Mouse (Mus musculus) intestine, embryonic 14.5 days (tissue): Measurements from ENCODE around the gene Pak1. TPM values are rescaled to one million over a fixed set of nuclear protein-coding genes. Genes with fewer than 3 reads are reported as not detected.

Experiments used
- ATAC-seq: fragments of 200-750 bp; cut with Nextera tagmentation; replicated peaks from 2 replicates; pipeline ENCODE4 v1.8.0; 2017; ENCODE audit warnings: low read depth, moderate number of reproducible peaks, moderate TSS enrichment, moderate library complexity; ENCODE audit not compliant: low FRiP score, low TSS enrichment
- DNase-seq: peaks from one replicate; pipeline ENCODE4 v3.0.0-alpha.2; 2018; ENCODE audit warnings: low spot score
- H3K27ac ChIP-seq: fragments of 300-500 bp; sonication (generic); 2 replicates; pipeline ENCODE4 v1.5.1; 2014; ENCODE audit warnings: low read depth, mild to moderate bottlenecking, control low read depth
- H3K27me3 ChIP-seq: fragments of 300-500 bp; sonication (generic); replicated peaks from 2 replicates; pipeline ENCODE4 v1.6.1; 2014; ENCODE audit warnings: low read length, control low read depth; ENCODE audit not compliant: control insufficient read depth, insufficient read depth
- H3K36me3 ChIP-seq: fragments of 300-500 bp; sonication (generic); 2 replicates; pipeline ENCODE4 v1.6.1; 2014; ENCODE audit warnings: low read length, control low read depth; ENCODE audit not compliant: control insufficient read depth, insufficient read depth
- H3K4me1 ChIP-seq: fragments of 300-500 bp; sonication (generic); replicated peaks from 2 replicates; pipeline ENCODE4 v1.6.1; 2014; ENCODE audit warnings: low read length, control low read depth, mixed read lengths; ENCODE audit not compliant: control insufficient read depth, insufficient read depth
- H3K4me2 ChIP-seq: fragments of 300-500 bp; sonication (generic); 2 replicates; pipeline ENCODE4 v1.6.1; 2014; ENCODE audit warnings: low read length
- H3K4me3 ChIP-seq: fragments of 300-500 bp; sonication (generic); 2 replicates; pipeline ENCODE4 v1.5.1; 2014; ENCODE audit warnings: low read depth, low read length, control low read depth, mixed read lengths
- H3K9ac ChIP-seq: fragments of 300-500 bp; sonication (generic); 2 replicates; pipeline ENCODE4 v1.6.1; 2014; ENCODE audit warnings: mild to moderate bottlenecking, low read length
- H3K9me3 ChIP-seq: fragments of 300-500 bp; sonication (generic); 2 replicates; pipeline ENCODE4 v1.6.1; 2016; ENCODE audit warnings: low read length, control low read depth; ENCODE audit not compliant: control insufficient read depth
- WGBS: fragments of 180-500 bp; shearing (Covaris S2); extraction: QIAGEN DNeasy Blood & Tissue Kit; methylation state at CpG from one replicate; pipeline ENCODE4 v1.1.7; 2014; 5-methylcytosine and 5-hydroxymethylcytosine counted together
- polyA plus RNA-seq: library from polyadenylated mRNA; unstranded; fragments of >200 nt; fragmentation: Nextera tagmentation; extraction: Ambion mirVana; gene quantifications from 2 replicates; pipeline ENCODE4 v1.2.1, GENCODE M21; 2014

The Pak1 gene
- polyA plus RNA-seq, result 39.3 and 42.8 TPM in 2 replicates

DNA sequence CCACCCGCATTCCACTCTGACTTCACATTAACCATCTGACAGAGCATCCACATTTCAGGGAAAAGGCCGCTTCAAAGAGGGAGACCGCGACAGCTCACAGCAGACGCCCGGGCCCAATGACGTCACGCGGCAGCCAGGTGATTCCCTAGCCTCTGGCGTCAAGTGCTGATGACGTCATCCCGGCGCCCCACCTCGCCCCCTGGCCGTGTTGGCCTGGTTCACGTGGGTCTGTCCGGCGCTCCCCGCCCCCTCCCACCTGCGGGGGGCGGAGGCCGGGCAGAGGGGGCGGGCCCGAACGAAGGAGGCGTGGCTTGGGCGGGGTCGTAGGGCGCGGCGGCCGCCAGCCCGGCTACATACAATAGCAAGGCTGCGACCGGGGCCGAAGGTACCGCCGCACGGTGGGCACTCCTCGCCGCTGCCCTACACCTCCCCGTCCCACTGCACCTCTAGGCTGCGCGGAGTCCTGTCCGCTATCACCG lies at the start of gene Pak1:
Gene Pak1 (plus strand): TSS at position 352 of the 479 bp plus-strand sequence.
- peak within 1 kb of the TSS; percentile 79 for H3K4me3 ChIP-seq
- H3K4me1 ChIP-seq, result 0 out of 2 replicates have a peak, but pooled peaks cover 3% of the 10 kb centered on the region
- peak within 1 kb of the TSS; percentile 76 for H3K27ac ChIP-seq
- ATAC-seq (peak; percentile 89), DNase-seq (peak; percentile 93)
- under 1% methylated on average over 43 of the region's 46 CpGs for WGBS
- H3K4me2 ChIP-seq, result peak within 1 kb of the TSS; percentile 96
- H3K36me3 ChIP-seq, result no peaks in the 10 kb centered on the region
- H3K9ac ChIP-seq, result peak within 1 kb of the TSS; percentile 73
- peaks cover 15% of the 10 kb centered on the region for H3K27me3 ChIP-seq
- no peaks in the 10 kb centered on the region for H3K9me3 ChIP-seq

DNA sequence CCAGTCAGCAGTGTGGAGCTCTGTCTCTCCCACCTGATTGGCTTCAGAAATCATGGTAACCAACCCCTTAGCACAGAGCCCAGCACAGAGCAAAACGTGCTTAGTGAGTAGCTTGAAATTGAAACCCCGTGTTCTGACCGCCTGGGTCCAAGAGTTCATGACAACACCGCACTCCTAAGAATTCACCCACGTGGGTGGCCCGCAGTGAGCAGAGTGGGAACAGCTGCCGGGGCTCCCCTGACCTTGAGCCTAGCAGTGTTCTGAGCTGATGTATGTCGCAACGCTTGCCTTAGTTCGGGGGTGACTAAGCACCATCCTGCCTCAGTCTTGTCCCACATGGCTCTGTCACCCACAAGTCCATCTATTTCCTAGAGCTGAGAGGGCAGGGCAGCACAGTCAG lies 47.4 kb upstream of the Pak1 start:
- Histone ChIP-seq H3K4me1 (0 out of 2 replicates have a peak, but pooled peaks cover 4% of the 10 kb centered on the region), H3K4me2 (no peak overlapping the region), H3K36me3 (no peaks in the 10 kb centered on the region), H3K4me3 (no peak overlapping the region), H3K9me3 (no peaks in the 10 kb centered on the region), H3K27me3 (0 out of 2 replicates have a peak, but pooled peaks cover 3% of the 10 kb centered on the region), H3K9ac (no peak overlapping the region), H3K27ac (no peak overlapping the region)
- WGBS, result 57% methylated on average over 10 of the region's 10 CpGs
- DNase-seq, result no peak
- no peak for ATAC-seq

DNA sequence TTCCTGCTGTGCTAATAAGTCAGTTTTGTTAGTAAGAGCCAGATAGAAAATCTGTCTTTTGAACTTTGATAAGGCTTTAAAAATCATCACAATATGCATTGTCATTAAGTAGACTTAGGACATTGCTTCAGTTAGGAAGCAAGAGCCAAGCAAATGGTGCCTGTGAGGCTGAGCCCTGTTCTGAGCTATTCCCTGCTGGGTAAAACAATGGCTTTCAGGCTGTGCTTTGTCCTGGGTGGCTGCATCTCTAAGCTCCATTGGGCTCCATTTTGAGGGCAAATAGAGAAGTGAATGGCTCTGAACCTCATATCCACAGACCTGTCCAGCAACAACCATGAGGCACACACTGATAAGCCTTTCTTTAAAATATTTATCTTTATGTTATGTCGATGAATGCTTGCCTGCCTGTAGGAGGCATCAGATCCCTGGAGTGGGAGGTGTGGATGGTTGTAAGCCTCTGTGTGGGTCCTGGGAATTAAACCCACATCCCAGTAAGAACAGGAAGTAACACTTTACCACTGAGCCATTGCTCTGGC lies 46.5 kb upstream of the Pak1 start:
- 50% methylated on average over 1 of the region's 1 CpGs for WGBS
- Histone ChIP-seq H3K4me1 (0 out of 2 replicates have a peak, but pooled peaks cover 4% of the 10 kb centered on the region), H3K27ac (no peak overlapping the region), H3K36me3 (no peaks in the 10 kb centered on the region), H3K9me3 (no peaks in the 10 kb centered on the region), H3K27me3 (0 out of 2 replicates have a peak, but pooled peaks cover 2% of the 10 kb centered on the region), H3K4me3 (no peak overlapping the region), H3K4me2 (no peak overlapping the region), H3K9ac (no peak overlapping the region)
- DNase-seq (no peak), ATAC-seq (no peak)

- H3K9me3 ChIP-seq, result no peaks in the 10 kb centered on the region
- no peak overlapping the region for H3K4me3 ChIP-seq
- no peaks in the 10 kb centered on the region for H3K27me3 ChIP-seq
- 21% methylated on average over 3 of the region's 3 CpGs for WGBS
- H3K4me1 ChIP-seq, result no peaks in the 10 kb centered on the region
- no peaks in the 10 kb centered on the region for H3K36me3 ChIP-seq
- H3K27ac ChIP-seq, result no peak overlapping the region
- no peak overlapping the region for H3K4me2 ChIP-seq
- no peak for ATAC-seq
- no peak overlapping the region for H3K9ac ChIP-seq
- peak; percentile 79 for DNase-seq
Observed at GRCm38 (mm10) chr7:97745299-97745698, 43.0 kb upstream of the Pak1 start.

DNA sequence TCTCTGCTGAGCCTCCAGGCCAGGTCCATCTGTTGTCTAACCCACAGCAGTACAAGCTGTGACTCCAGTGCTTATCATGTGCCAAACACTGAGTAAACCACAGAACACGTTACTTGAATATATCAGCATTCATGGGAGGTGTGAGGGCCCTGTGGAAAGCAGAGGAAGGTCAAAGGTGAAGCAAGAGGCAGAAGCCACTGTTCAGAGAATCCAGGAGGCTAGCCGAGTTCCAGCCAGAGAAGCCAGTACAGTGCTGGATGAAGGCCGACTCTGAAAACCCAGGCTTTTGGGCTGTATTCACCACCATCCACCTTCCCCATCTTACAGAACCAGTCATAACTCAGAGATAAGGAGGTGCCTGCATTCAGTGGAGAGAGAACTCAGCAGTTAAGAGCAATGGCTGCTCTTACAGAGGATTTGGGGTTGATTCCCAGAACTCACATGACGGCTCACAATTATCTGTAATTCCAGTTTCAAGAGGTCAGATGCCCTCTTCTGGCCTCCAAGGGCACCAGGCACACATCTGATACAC lies 41.1 kb upstream of the Pak1 start:
- DNase-seq, result no peak
- no peaks in the 10 kb centered on the region for H3K27me3 ChIP-seq
- H3K9ac ChIP-seq, result no peak overlapping the region
- no peaks in the 10 kb centered on the region for H3K9me3 ChIP-seq
- WGBS, result 70% methylated on average over 4 of the region's 4 CpGs
- H3K4me3 ChIP-seq, result no peak overlapping the region
- ATAC-seq, result no peak
- no peaks in the 10 kb centered on the region for H3K36me3 ChIP-seq
- H3K4me2 ChIP-seq, result no peak overlapping the region
- no peaks in the 10 kb centered on the region for H3K4me1 ChIP-seq
- no peak overlapping the region for H3K27ac ChIP-seq

DNA sequence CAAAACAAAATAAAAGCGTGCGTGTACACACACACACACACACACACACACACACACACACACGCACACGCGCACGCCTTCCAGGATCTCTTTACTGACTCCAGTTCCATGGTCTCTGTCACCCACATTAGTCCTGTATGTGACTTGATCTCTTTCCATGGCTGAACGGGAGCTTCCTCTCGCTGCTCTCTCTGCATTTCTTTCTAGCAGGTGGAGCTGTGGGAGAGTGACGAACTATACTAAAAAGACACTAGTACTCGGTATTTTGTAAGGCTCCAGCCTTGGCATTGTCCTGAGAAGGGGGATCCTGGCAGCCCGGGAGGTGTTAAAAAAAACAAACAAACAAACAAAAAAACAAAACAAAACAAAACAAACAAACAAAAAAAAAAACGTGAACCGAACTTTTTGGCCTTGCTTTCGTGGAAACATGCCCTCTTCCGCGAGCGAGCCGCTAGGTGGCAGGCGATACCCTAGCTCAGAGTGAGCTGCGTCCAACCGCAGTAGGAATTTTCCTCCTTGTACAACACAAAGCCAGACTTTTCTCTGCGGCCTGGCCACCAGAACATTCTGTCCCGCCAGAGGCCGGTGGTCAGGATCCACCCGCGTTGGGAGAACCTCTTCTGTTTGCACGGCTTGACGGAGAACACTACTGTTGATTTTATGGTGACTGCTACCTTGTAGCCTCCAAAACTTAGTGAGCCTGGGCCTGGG lies 40.4 kb upstream of the Pak1 start:
- H3K4me3 ChIP-seq, result no peak overlapping the region
- H3K4me1 ChIP-seq, result no peaks in the 10 kb centered on the region
- 25% methylated on average over 28 of the region's 28 CpGs for WGBS
- no peaks in the 10 kb centered on the region for H3K9me3 ChIP-seq
- ATAC-seq (peak; percentile 69; the same call in 1 of the 2 replicates), DNase-seq (peak; percentile 90)
- no peaks in the 10 kb centered on the region for H3K27me3 ChIP-seq
- H3K27ac ChIP-seq, result no peak overlapping the region
- no peaks in the 10 kb centered on the region for H3K36me3 ChIP-seq
- peak overlapping the region; percentile 24 for H3K4me2 ChIP-seq
- H3K9ac ChIP-seq, result no peak overlapping the region

DNA sequence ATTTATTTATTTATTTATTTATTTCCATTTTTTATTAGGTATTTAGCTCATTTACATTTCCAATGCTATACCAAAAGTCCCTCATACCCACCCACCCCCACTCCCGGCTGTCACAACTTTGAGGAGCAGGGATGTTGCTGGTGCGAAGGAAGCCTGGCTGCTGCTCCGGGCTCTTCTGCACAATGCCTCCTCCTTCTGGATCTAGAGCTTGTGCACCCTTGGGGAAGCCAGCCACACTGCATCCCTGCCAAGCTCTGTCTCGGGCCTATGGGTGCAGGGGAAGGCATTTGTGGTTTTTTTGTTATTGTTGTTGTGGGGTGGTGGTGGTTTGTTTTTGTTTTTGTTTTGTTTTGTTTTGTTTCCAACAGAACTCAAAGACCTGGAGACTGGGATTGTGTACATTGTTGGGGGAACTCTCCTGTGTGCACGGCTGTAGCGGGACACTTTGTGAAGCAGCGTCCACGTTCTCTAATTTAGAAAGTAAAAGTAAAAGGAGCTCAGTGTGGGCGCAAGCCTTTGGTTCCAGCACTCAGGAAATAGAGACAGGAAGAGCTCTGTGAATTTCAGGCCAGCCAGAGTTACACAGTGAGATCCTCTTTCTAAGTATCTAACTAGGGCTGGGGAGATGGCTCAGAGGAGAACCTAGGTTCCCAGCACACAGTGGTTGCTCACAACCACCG lies 39.7 kb upstream of the Pak1 start:
- Histone ChIP-seq H3K4me1 (no peaks in the 10 kb centered on the region), H3K4me2 (peak overlapping the region; percentile 32), H3K9me3 (no peaks in the 10 kb centered on the region), H3K9ac (no peak overlapping the region), H3K27ac (peak overlapping the region; percentile 38), H3K27me3 (no peaks in the 10 kb centered on the region), H3K4me3 (peak overlapping the region; percentile 6; the same call in 1 of the 2 replicates), H3K36me3 (no peaks in the 10 kb centered on the region)
- DNase-seq (no peak), ATAC-seq (peak; percentile 54; the same call in 1 of the 2 replicates)
- WGBS, result 66% methylated on average over 10 of the region's 10 CpGs
